Mouse (Mus musculus) adrenal gland, adult 8-10 months (tissue): Measurements from ENCODE around the gene Rgs9. TPM values are rescaled to one million over a fixed set of nuclear protein-coding genes. Genes with fewer than 3 reads are reported as not detected.

Experiments used
- DNase-seq: peaks from one replicate; pipeline ENCODE4 v3.0.0; 2022
- total RNA-seq, 4 experiments: library from RNA; stranded (reverse); gene quantifications; 2 replicates each; pipeline ENCODE4 v1.2.4; 2022

Gene Rgs9
- total RNA-seq, 4 experiments from 2014 or later: 4.9 to 9.8 (median 7.4) TPM

GRCm38 (mm10) chr11:109238671-109239070, 59.3 kb downstream of the Rgs9 start:
- DNase-seq: no peak

- DNase-seq: no peak
These were observed 60.1 kb downstream of the Rgs9 start for GRCm38 (mm10) chr11:109237796-109238195.

DNA sequence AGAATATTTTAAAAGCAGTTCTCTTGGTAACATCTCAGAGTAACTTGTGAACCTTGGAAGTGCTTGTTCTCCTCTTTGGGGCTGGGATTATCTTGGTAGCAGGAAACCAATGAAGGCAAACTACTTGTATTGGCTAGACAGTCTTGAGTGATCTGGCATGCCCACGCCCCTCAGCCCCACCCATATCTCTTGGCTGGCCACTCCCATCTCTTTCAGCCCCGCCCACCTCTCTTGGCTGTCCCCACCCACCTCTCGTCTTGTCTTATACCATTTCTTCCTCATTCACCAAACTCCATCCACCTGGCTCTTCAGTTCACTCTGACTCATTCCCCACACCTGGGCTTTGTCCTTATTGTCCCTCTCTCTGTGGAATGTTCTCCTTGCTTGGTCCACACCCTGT, 64.3 kb downstream of the Rgs9 start:
- DNase-seq: no peak

DNA sequence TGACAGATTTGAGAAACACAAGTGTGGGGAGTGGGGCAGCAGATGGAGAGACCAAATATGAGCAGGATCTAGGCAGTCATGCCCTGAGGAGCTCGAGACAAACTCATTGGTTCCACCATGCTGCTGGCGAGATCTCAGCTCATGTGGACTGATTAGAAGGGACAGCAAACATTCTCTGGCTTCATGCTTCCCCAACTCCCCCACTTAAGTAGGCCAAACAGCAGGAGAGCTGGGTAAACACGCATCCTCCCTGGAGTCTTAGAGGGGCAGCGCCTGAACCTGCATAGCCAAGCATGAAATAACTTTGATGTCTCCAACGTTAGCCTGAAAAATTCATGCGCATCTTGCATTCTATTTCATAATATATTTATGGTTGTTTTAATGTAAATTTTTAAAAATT, 65.1 kb downstream of the Rgs9 start:
- no peak for DNase-seq

DNA sequence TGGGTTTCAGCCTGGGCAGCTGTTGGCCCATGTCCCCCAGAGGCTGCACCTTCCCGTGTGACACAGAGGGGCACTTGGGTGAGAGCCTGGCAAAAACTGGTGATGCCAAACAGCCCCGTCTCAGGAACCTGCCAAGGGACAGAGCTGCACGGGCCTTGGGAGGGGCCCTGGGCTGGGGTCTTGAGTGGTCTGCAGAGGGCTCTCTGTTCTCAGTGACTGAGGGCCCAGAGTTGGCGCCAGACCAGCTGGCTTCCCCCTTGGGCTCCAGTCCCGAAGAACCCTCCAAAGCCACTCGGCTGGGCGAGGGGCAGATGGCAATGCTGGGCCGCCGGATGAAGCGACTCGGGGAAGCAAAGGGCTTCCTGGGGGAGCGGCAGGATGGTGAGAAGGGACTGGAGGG, 70.8 kb downstream of the Rgs9 start:
- DNase-seq: no peak

DNA sequence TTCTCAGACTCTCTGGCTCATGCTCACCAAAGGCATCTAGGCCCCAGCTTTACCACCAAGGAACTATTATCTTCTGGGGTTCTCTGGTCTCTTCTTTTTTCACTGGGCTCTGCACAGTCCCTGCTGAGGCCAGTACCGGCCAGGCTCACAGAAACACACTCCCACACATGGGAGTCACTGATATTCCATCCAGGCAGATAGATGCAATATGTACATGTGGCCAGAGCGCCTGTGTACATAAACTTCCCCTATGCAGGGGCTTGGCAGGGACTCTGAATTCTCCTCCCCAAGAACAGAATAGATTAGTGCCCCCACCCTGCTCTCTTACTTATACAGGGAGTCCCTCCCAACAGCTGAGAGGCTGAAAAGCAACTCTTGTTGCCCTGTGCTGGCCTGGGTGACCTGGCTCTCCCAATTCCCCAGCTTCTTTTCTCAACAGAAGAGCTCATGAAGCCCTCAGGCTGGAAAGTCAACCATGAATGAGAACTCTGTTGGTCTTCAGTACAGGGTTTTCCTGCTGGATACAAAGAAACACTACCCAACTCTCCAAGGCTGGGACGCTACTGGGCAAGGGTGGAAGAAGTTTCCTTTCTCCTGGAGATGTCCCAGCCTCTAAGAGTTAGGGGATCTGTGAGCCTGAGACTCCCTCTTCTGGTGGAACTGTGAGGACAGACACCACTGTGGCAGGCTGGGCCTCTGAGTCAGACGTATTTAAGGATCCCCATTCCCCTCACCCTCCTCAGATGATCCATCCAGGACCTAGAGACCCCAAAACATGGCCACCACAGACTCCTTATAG, 76.5 kb downstream of the Rgs9 start:
- no peak for DNase-seq

DNA sequence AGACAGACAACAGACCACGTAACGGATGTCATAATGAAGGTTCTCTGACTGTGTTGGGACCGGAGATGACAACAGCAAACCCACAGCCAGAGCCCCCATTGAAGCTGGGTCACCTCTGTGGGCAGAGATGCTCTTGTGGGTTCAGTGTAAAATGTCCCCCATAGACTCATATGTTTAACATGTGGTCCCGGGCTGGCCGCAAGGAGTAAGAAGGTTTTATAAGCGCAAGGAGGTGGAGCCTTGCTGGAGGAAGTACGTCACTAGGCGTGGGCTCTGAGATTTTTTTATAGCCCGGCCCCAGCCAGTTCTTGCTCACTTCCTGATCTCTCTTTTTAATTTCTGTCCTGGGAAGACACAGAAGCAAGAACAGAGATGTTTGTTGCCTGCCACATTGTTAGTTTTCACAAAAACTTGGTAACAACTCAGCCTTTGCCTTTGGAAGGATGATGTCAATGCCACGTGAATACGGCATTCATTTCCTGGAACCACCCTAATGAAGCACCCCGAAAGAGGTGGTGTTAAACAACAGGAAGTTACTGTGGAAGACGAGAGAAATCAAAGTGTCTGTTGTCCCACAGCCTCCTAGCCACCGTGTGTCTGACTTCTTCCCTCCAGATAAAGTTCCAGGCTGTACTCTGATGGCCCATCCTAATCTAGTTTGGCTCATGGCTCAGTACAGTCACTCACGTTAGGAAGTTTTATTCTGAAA, 79.1 kb downstream of the Rgs9 start:
- DNase-seq: no peak

DNA sequence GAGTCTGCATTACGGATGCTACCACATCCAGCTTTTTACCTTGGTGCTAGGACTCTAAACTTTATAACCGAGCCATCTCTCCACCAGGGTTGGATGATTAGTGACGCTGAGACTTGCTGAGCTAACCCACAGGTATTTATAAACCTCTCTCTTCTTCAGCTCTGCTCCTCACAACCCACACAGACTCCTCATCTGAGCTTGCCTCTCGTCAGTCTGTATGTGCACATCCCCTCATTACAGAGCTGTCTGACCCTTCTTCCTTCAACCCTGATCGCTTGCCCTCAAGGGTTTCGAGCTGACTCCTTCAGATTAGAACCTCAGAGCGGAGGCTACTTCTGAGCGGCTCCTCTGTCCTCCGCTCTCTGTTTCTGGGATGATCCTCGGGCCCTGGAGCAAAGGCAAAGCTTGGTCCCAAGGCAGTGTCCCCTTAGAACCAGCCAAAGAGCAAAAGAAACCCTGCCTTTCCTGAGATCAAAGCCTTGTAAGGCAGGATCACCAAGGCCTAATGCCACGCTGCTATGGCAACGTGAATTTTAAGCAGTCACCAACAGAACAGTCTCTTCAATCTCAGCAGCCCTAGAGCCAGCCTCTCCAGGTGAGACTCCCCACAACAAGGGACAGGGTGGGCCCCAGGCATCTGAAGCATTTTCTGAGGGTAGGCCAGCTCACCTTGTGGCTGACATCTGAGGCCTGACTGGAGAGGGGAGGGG, 79.9 kb downstream of the Rgs9 start:
- DNase-seq: no peak

- DNase-seq: peak; percentile 18
These were observed 87.2 kb downstream of the Rgs9 start for GRCm38 (mm10) chr11:109210772-109211171.

- DNase-seq: no peak
These were observed 87.6 kb downstream of the Rgs9 start for GRCm38 (mm10) chr11:109210341-109210740.

GRCm38 (mm10) chr11:109206732-109207131, 91.2 kb downstream of the Rgs9 start:
- no peak for DNase-seq

DNA sequence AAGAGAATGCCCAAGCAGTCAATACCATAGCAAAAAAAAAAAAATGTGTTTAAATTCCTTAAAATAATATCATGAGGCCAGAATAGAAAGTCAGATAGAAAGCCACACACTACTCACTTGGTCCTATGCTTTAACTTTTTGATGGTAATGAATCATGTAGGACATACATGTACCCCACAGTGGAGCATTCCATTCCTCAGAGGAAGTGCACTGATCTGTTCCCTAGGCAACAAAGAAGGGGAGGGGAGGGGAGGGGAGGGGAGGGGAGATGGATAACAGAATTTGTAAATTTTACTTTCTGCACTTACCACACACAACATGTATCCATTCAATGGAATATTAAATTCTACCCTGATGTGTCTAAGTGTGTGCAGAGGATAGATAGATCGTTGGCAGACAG, 91.9 kb downstream of the Rgs9 start:
- no peak for DNase-seq

DNA sequence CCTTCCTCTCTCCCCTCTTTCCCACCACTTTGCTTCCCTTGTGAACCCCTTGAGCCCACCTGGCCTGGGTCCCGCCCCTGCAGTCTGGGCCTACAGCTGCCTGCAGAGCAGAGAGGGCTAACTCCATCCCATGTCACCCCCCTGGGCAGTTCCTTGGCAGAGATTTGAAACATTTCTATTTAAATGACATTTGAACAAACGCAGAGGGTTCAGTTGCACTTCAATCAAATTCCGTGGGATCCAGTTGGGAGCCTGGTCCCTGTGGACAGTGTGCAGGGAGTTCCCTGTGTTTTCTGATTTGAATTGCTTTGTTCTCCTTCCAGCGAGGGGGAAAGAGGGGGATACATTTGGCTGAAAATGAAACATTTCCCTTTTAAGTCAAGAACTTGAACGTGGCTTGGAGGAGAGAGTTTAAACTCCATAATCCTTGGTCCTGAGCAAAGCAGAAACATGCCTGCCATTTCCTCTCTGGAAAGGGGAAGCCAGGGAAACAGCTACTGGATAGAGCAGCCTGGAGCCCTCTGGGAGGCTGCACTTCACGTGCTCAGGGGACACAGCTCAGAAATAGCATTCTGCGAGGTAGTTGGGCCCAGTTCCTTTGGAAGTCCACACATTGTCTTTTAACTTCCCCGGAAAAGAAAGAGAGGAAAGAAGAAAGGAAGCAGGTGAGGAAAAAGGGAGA, 98.2 kb downstream of the Rgs9 start:
- DNase-seq: no peak

DNA sequence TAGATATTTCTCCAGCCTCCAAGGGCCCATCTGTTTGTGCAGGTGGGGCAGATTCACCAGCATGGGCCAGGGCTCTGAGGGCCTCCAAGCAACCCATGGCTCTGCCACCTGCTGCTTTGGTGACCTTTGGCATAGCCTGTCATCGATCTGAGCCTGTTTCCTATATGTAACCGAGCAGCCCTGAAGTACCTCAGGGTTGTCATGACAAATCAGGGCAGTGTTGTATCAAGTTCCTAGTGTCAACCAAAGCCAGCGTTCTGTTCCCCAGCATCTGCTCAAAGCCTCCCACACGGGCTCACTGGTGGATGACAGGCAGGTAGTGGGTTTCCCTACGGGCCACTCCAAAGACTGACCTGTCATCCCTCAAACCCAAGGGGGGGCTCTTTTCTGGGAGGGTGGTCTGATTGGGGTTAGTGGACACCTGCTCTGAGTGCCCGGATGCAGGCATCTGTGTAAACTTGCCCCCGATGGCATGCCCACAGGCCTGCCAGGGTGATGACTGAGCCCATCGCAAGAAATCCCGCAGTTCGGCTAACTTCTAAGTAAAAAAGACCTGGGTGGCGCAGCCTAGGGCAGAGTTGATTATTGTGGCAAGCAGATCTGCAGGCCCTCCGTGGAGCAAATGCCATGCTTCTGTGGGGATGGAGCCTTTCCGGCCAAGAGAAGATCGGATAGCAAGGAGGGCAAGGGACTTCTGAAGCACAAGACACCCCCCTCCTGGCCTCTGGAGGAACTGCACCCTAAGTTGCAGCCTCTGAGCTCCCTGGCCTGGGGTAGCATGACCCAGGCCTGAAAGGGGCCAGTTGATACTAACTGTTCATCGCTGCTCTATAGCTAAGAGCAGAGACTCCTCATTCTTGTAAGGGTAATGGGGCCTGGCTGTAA, 105.0 kb downstream of the Rgs9 start:
- DNase-seq: peak; percentile 52

- DNase-seq: no peak
These were observed 109.7 kb downstream of the Rgs9 start for GRCm38 (mm10) chr11:109188235-109188634.

DNA sequence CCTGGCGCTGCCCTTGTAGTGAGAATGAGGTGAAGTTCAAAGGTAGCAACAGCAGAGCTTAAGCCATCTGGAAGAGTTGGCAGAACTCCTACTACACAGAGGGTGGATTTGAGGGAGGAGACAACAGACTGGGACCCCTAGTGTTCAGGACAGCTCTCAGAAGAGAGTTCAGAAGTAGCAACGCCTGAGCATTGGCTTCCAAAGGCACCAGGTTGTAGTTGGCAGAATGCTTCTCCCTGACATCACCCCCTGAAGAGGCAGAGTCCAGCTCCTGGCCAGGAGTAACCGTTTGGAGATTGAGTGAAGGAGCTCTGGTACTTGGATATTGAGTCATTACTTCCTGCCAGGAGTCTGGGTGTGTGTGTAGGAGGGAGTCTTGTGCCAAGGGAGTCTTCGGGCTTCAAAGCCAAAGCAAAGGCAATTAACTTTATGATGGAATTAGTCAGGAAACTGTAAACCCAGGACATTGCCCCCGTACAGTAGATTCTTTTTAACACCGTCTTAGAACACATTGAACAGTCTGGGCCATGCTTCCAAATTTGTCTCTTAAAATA, 110.2 kb downstream of the Rgs9 start:
- no peak for DNase-seq

DNA sequence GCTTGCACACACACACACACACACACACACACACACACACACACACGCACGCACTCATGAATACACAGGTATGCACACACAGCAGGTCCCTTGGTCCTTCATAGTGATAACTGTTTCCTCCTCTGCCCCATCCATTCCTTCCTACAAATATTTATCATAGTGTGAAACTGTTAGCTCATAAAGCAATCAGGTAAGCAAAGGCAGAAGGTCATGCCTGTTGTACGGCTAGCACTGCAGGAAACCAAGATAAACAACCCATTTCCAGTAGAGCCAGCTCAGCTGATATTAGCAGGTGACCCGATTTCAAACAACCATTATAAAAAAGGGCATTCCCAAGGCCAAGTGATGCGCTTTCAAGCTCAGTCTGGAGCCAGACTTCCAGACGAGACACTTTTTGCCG, 116.8 kb downstream of the Rgs9 start:
- DNase-seq: no peak

- DNase-seq: no peak
These were observed 117.6 kb downstream of the Rgs9 start for GRCm38 (mm10) chr11:109180290-109180689.

- DNase-seq: peak; percentile 16
These were observed 119.0 kb downstream of the Rgs9 start for GRCm38 (mm10) chr11:109178788-109179518.

DNA sequence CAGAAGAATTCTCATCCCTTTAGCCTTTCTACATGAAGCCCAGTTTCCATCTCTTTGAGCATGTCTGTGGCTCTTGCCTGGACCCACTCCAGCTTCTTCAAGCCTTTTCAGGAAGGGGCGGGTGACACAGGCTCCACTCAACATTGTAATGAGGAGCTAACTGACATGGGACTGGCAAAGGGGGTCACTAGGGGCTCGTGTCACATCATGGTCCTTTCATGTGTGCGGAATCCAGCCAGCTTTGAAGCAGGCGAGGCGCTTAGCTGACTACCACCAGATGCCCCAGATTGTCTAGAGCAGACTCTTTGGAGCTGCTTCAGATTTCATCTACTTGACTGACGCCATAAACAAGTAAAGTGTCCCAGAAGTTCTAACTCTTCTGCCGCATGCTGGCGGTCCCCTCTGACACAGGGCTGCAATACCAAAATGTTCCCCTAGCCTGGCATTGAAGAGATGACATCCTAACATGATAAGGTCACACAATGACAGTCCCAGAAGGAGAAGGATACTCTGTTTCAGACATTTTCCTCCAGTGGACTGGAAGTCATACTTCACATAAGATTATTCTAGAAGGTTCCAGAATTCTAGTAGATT, 122.5 kb downstream of the Rgs9 start:
- no peak for DNase-seq
